Mouse (Mus musculus): ENCODE data around the gene Cd207.

The Cd207 gene

GRCm38 (mm10) chr6:83677757-83678156 is at the start of gene Cd207:
Gene Cd207 (minus strand): TSS chr6:83677857.
- no peak for DNase-seq

- DNase-seq: no peak
Observed at GRCm38 (mm10) chr6:83727178-83727577, 49.5 kb upstream of the Cd207 start.

GRCm38 (mm10) chr6:83722526-83722925 is 44.9 kb upstream of the Cd207 start:
- no peak for DNase-seq

- DNase-seq: no peak
Observed at GRCm38 (mm10) chr6:83717026-83717425, 39.4 kb upstream of the Cd207 start.

GRCm38 (mm10) chr6:83715461-83716196 is 38.0 kb upstream of the Cd207 start:
- DNase-seq: no peak

- no peak for DNase-seq
Observed at GRCm38 (mm10) chr6:83714221-83715123, 36.8 kb upstream of the Cd207 start.

- DNase-seq: no peak
Observed at GRCm38 (mm10) chr6:83713271-83714136, 35.8 kb upstream of the Cd207 start.

- no peak for DNase-seq
Observed at GRCm38 (mm10) chr6:83711725-83712475, 34.2 kb upstream of the Cd207 start.

GRCm38 (mm10) chr6:83711067-83711675 is 33.5 kb upstream of the Cd207 start, which contains the start of gene Vax2:
Gene Vax2 (plus strand): TSS chr6:83711264.
- no peak for DNase-seq

- DNase-seq: no peak
Observed at GRCm38 (mm10) chr6:83710361-83711066, 32.9 kb upstream of the Cd207 start.

GRCm38 (mm10) chr6:83707738-83708510 is 30.3 kb upstream of the Cd207 start:
- no peak for DNase-seq

- DNase-seq: no peak
Observed at GRCm38 (mm10) chr6:83704701-83705100, 27.0 kb upstream of the Cd207 start.

- DNase-seq: no peak
Observed at GRCm38 (mm10) chr6:83704294-83704693, 26.6 kb upstream of the Cd207 start.

- DNase-seq: no peak
Observed at GRCm38 (mm10) chr6:83703722-83704078, 26.0 kb upstream of the Cd207 start.

GRCm38 (mm10) chr6:83703000-83703721 is 25.5 kb upstream of the Cd207 start:
- DNase-seq: no peak

- no peak for DNase-seq
Observed at GRCm38 (mm10) chr6:83702146-83702999, 24.7 kb upstream of the Cd207 start.

GRCm38 (mm10) chr6:83701001-83701400 is 23.3 kb upstream of the Cd207 start:
- DNase-seq: no peak

- no peak for DNase-seq
Observed at GRCm38 (mm10) chr6:83699971-83700370, 22.3 kb upstream of the Cd207 start.

- DNase-seq: no peak
Observed at GRCm38 (mm10) chr6:83697932-83698331, 20.3 kb upstream of the Cd207 start.

All from right cerebral cortex, postnatal 14 days (tissue).